Mouse (Mus musculus) spleen, adult 2 months (tissue): Measurements from ENCODE around the gene Fads2.

Source experiments
- CTCF ChIP-seq: fragments of 200-500 bp; IDR thresholded peaks from 2 replicates; pipeline ENCODE4 v1.5.1; 2011; ENCODE audit warnings: mild to moderate bottlenecking, inconsistent platforms; ENCODE audit not compliant: insufficient read depth, insufficient read length, insufficient replicate concordance; ENCODE audit errors: extremely low read depth
- POLR2A ChIP-seq: fragments of 200-500 bp; IDR thresholded peaks from 2 replicates; pipeline ENCODE4 v1.6.1; 2011; ENCODE audit warnings: low read depth, low read length, inconsistent platforms

DNA sequence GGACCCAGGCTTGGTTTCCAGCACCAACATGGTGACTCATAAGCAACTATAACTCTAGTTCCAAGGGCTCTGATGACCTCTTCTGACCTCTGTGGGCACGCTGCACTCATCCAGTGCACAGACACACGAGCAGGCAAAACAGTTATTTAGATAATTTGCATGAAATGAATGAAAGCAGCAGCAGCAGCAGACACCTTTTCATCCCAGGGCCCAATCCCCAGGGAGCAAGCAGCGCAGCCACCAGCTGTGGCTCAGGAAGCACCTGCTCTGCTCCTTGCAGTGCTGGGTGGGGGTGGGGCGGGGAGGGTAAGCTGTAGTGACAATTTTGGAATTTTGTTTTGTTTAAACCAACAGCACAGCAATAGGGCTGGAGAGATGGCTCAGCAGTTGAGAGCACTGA lies 29.7 kb downstream of the Fads2 start:
- TF ChIP-seq CTCF (no peak), POLR2A (no peak)
